Mouse (Mus musculus): ENCODE results near the gene Ugt1a6a. TPM values are rescaled to one million over a fixed set of nuclear protein-coding genes. Genes with fewer than 3 reads are reported as not detected.
"Not testable (repeated sequence)": the region's sequence is repeated elsewhere in the genome, so short reads cannot be mapped to it uniquely, and the experiment has no call there.

The Ugt1a6a gene
- polyA plus RNA-seq, 1 experiment from 2014 or later: 0.48 TPM

DNA sequence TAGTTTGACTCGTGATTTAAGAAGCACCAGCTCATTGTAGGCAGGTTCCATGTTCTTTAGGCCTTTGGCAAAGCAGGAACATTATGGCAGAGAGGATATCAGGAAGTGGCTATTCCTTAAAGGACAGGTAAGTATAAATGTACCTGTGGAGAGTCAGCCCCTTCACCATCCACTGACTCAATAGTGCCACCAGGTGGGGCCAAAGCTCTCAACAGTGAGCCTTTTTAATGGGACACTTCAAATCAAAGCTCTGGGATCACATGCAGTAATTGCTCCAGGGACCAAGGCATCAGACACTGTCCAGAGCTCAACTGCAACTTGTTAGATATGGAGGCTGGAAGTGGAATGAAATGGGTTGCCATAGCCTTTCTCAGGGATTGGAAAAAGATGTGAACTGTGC lies 13.1 kb upstream of the Ugt1a6a start:
- H3K9me3 ChIP-seq (replicated peaks; ENCODE audit: control insufficient read depth, low read length); H3K27ac ChIP-seq (replicated peaks; ENCODE audit: low read depth, low read length); H3K4me1 ChIP-seq (ENCODE audit: control insufficient read depth, insufficient read depth, low read length); H3K9ac ChIP-seq (replicated peaks; ENCODE audit: low read length); H3K36me3 ChIP-seq (replicated peaks; ENCODE audit: control insufficient read depth, insufficient read depth, low read depth, low read length); H3K27me3 ChIP-seq (ENCODE audit: control insufficient read depth, insufficient read depth, low read length); ATAC-seq (replicated peaks; ENCODE audit: insufficient number of reproducible peaks, low FRiP score, low TSS enrichment, low read depth); H3K4me2 ChIP-seq (ENCODE audit: low read depth, low read length); H3K4me3 ChIP-seq (ENCODE audit: low read depth, low read length): not testable (repeated sequence)
- WGBS: no CpG with 5 or more reads among the region's 1 CpGs
- peak; percentile 18 for DNase-seq (ENCODE audit: low spot score)

DNA sequence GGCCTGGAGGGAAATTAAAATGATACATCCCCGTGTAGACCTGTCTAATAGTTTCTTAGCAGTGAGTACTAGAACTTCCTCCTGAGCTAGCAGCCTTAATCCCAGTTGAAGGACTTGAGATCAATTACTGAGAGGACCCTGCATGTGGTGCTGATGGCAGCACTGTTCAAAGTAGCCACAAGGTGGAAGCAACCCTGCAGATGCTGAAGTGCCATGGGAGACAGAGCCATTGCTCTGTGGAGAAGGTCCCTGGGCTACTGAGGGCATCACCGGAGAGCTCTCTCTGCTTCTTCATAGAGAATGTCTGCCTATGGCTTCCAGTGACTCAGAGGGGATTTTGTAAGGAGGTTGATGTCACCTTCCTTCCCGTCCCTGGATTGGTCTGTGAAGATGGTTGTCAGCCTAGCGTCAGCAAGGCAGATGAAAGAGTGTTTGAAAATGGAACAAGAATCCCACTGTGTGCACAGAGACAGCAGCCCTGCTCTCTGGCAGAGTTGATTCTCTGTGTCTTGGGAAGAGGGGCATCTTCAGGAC lies 8.7 kb upstream of the Ugt1a6a start:
- H3K9ac ChIP-seq (replicated peaks; ENCODE audit: low read length); H3K4me2 ChIP-seq (ENCODE audit: low read depth, low read length); H3K36me3 ChIP-seq (replicated peaks; ENCODE audit: control insufficient read depth, insufficient read depth, low read depth, low read length); H3K27ac ChIP-seq (replicated peaks; ENCODE audit: low read depth, low read length); ATAC-seq (replicated peaks; ENCODE audit: insufficient number of reproducible peaks, low FRiP score, low TSS enrichment, low read depth); H3K4me1 ChIP-seq (ENCODE audit: control insufficient read depth, insufficient read depth, low read length); H3K9me3 ChIP-seq (replicated peaks; ENCODE audit: control insufficient read depth, low read length); DNase-seq (ENCODE audit: low spot score); H3K4me3 ChIP-seq (ENCODE audit: low read depth, low read length); H3K27me3 ChIP-seq (ENCODE audit: control insufficient read depth, insufficient read depth, low read length): not testable (repeated sequence)
- WGBS: 74% methylated on average over 4 of the region's 4 CpGs

DNA sequence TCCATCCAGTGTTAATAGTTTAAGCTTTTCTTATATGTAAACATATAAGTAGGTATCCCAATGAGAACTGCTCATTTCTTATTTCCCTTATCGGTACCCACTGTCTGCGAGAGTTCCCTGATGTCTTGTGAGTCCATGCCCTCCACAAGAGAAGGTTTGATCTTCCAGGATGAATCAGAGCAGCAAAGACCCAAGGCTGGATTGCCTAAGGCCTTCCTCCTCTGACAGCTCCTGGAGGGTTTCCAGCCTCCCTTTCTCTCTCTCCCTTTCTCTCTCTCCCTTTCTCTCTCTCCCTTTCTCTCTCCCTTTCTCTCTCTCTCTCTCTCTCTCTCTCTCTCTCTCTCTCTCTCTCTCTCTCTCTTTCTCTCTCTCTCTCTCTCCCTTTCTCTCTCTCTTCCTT lies 5.5 kb upstream of the Ugt1a6a start:
- DNase-seq (ENCODE audit: low spot score); H3K36me3 ChIP-seq (replicated peaks; ENCODE audit: control insufficient read depth, insufficient read depth, low read depth, low read length); H3K27me3 ChIP-seq (ENCODE audit: control insufficient read depth, insufficient read depth, low read length); ATAC-seq (replicated peaks; ENCODE audit: insufficient number of reproducible peaks, low FRiP score, low TSS enrichment, low read depth); H3K4me3 ChIP-seq (ENCODE audit: low read depth, low read length); H3K9ac ChIP-seq (replicated peaks; ENCODE audit: low read length); H3K4me2 ChIP-seq (ENCODE audit: low read depth, low read length); H3K4me1 ChIP-seq (ENCODE audit: control insufficient read depth, insufficient read depth, low read length); H3K27ac ChIP-seq (replicated peaks; ENCODE audit: low read depth, low read length); H3K9me3 ChIP-seq (replicated peaks; ENCODE audit: control insufficient read depth, low read length): not testable (repeated sequence)
- 77% methylated on average over 2 of the region's 2 CpGs for WGBS

DNA sequence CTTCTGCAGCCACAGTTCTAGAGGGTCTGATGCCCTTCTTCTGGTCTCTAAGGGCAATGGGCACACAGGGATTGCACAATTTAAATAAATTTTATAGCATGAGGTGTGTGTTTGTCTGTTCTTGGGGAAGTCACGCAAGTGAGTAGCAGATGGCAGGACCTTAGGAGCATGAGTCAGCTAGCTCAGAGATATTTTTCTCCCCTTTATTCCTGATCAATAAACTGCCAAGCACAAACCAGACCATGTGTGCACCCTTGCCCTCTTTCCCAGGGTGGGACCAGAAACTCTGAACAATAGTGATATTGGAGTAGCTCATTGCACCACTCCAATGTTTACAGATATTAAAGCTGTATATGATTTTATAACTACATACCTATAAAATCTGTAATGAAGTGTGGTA lies 4.4 kb upstream of the Ugt1a6a start:
- not testable (repeated sequence) for H3K36me3 ChIP-seq (replicated peaks; ENCODE audit: control insufficient read depth, insufficient read depth, low read depth, low read length); H3K9ac ChIP-seq (replicated peaks; ENCODE audit: low read length); H3K27me3 ChIP-seq (ENCODE audit: control insufficient read depth, insufficient read depth, low read length); ATAC-seq (replicated peaks; ENCODE audit: insufficient number of reproducible peaks, low FRiP score, low TSS enrichment, low read depth); DNase-seq (ENCODE audit: low spot score); H3K4me2 ChIP-seq (ENCODE audit: low read depth, low read length); H3K27ac ChIP-seq (replicated peaks; ENCODE audit: low read depth, low read length); H3K4me1 ChIP-seq (ENCODE audit: control insufficient read depth, insufficient read depth, low read length); H3K4me3 ChIP-seq (ENCODE audit: low read depth, low read length); H3K9me3 ChIP-seq (replicated peaks; ENCODE audit: control insufficient read depth, low read length)
- WGBS: 88% methylated on average over 1 of the region's 1 CpGs

DNA sequence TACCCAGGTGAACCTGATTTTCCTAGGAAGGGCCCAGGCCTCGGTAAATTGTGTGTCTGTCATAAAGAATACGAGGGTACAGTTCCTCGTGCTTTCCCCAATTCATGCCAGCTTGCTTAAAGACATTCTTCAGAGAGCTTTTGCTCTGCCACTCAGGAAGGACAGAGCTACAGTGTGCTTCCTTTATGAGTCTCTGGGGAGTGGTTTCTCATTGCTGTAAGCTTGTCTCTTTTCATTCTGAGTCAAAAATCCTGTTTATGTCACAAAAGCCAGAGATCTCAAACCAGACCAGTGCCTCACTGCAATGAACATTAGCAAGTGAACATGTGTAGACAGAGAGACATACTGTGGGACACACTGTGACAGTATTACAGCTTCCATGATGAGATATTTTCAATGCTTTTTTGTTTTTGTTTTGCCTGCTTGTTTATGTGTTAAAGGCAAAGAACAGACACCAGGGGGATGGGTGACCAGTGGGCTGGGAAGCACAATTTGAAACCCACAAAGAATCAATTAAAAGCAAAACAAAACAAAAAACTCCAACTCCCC lies 627 bp upstream of the Ugt1a6a start:
- H3K4me3 ChIP-seq (ENCODE audit: low read depth, low read length): no peak overlapping the region
- H3K4me1 ChIP-seq (ENCODE audit: control insufficient read depth, insufficient read depth, low read length): no peaks in the 10 kb centered on the region
- DNase-seq (ENCODE audit: low spot score) (no peak), ATAC-seq (replicated peaks; ENCODE audit: insufficient number of reproducible peaks, low FRiP score, low TSS enrichment, low read depth) (no peak)
- H3K27ac ChIP-seq (replicated peaks; ENCODE audit: low read depth, low read length): no peak overlapping the region
- H3K36me3 ChIP-seq (replicated peaks; ENCODE audit: control insufficient read depth, insufficient read depth, low read depth, low read length): no peaks in the 10 kb centered on the region
- H3K9me3 ChIP-seq (replicated peaks; ENCODE audit: control insufficient read depth, low read length): no peaks in the 10 kb centered on the region
- no peaks in the 10 kb centered on the region for H3K27me3 ChIP-seq (ENCODE audit: control insufficient read depth, insufficient read depth, low read length)
- 58% methylated on average over 3 of the region's 3 CpGs for WGBS
- H3K4me2 ChIP-seq (ENCODE audit: low read depth, low read length): no peak overlapping the region
- H3K9ac ChIP-seq (replicated peaks; ENCODE audit: low read length): no peak overlapping the region

DNA sequence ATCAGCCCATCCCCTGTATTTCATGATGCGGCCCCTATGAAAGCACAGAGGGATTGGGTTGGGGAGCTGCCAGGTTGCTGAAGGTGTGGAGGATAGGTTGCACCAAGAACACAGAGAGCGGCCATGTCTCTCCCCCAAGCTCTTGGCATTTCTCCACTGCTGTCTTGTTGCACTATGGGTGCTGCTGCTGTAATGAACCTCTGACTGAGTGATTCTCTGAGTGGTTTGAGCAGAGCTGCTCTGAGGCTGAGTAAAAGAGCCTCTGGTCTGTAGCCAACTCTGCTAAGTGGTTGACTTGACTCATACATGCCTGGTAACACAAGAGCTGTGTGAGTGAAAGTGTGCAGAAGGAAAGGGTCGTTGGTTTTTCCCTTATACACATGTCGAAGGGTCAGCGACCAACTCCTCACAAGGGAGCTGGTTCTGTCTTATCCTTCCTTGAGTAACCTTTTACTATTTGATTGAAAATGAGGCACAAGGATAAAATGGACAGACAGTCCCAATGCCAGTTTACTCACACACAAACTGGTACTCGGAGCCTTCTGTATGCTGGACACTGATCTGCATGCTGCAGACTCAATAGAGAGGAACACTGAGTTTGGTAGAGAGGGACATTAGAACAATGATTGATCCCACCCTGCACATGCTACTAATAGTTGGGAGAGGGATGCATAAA lies 758 bp downstream of the Ugt1a6a start:
- H3K27me3 ChIP-seq (ENCODE audit: control insufficient read depth, insufficient read depth, low read length): not testable (repeated sequence)

DNA sequence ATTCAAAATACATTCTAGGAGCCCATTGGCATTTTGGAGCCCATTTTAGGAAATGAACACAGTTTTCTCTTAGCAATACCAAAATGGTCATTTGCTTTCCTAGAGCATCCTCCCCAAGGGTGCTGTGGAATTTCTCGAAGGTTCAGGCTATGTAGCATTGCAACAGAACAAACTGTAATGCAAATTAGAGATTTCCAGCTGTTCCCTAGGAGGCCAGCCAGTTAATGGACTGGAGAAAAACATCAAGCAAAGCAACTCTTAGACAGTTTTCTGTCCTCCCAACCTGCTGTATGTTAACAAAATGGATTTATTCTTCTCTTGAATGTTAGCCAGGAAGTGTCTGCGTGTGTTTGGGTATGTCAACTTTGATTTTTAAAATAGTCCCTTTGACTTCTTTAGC lies 2.0 kb downstream of the Ugt1a6a start:
- Histone ChIP-seq H3K4me2 (ENCODE audit: low read depth, low read length) (no peak overlapping the region), H3K36me3 (replicated peaks; ENCODE audit: control insufficient read depth, insufficient read depth, low read depth, low read length) (no peaks in the 10 kb centered on the region), H3K4me3 (ENCODE audit: low read depth, low read length) (no peak overlapping the region), H3K27me3 (ENCODE audit: control insufficient read depth, insufficient read depth, low read length) (no peaks in the 10 kb centered on the region), H3K27ac (replicated peaks; ENCODE audit: low read depth, low read length) (no peak overlapping the region), H3K9me3 (replicated peaks; ENCODE audit: control insufficient read depth, low read length) (no peaks in the 10 kb centered on the region), H3K9ac (replicated peaks; ENCODE audit: low read length) (no peak overlapping the region), H3K4me1 (ENCODE audit: control insufficient read depth, insufficient read depth, low read length) (no peaks in the 10 kb centered on the region)
- ATAC-seq (replicated peaks; ENCODE audit: insufficient number of reproducible peaks, low FRiP score, low TSS enrichment, low read depth) (no peak), DNase-seq (ENCODE audit: low spot score) (no peak)
- 74% methylated on average over 2 of the region's 2 CpGs for WGBS

More for the DNA sequence above, 758 bp downstream of the Ugt1a6a start:
- not testable (repeated sequence) for DNase-seq (ENCODE audit: low spot score); H3K4me1 ChIP-seq (ENCODE audit: control insufficient read depth, insufficient read depth, low read length); H3K9ac ChIP-seq (replicated peaks; ENCODE audit: low read length); H3K36me3 ChIP-seq (replicated peaks; ENCODE audit: control insufficient read depth, insufficient read depth, low read depth, low read length); H3K4me2 ChIP-seq (ENCODE audit: low read depth, low read length); ATAC-seq (replicated peaks; ENCODE audit: insufficient number of reproducible peaks, low FRiP score, low TSS enrichment, low read depth); H3K27ac ChIP-seq (replicated peaks; ENCODE audit: low read depth, low read length); H3K9me3 ChIP-seq (replicated peaks; ENCODE audit: control insufficient read depth, low read length); H3K4me3 ChIP-seq (ENCODE audit: low read depth, low read length)
- 94% methylated on average over 5 of the region's 6 CpGs for WGBS

DNA sequence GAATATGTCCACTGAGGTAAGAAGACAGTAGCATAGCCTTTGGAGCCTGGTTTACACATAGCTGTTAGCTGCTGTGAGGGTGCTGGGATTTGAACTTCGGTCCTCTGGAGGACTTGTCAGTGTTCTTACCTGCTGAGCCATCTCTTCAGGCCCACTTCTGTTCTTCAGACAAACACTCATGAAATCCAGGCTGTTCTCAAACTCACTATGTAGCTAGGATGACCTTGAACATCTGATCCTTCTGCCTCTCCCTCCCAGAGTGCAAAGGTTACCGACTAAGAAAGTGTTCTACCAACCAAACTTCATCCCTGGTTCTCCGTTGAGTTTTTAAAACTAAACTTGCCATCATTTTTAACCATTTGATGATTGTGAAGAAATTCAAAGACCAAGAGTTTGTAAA lies 2.7 kb downstream of the Ugt1a6a start:
- 86% methylated on average over 3 of the region's 3 CpGs for WGBS
- Histone ChIP-seq H3K9ac (replicated peaks; ENCODE audit: low read length) (no peak overlapping the region), H3K9me3 (replicated peaks; ENCODE audit: control insufficient read depth, low read length) (no peaks in the 10 kb centered on the region), H3K4me1 (ENCODE audit: control insufficient read depth, insufficient read depth, low read length) (no peaks in the 10 kb centered on the region), H3K27ac (replicated peaks; ENCODE audit: low read depth, low read length) (no peak overlapping the region), H3K36me3 (replicated peaks; ENCODE audit: control insufficient read depth, insufficient read depth, low read depth, low read length) (no peaks in the 10 kb centered on the region), H3K27me3 (ENCODE audit: control insufficient read depth, insufficient read depth, low read length) (no peaks in the 10 kb centered on the region), H3K4me3 (ENCODE audit: low read depth, low read length) (no peak overlapping the region), H3K4me2 (ENCODE audit: low read depth, low read length) (no peak overlapping the region)
- ATAC-seq (replicated peaks; ENCODE audit: insufficient number of reproducible peaks, low FRiP score, low TSS enrichment, low read depth): no peak
- no peak for DNase-seq (ENCODE audit: low spot score)

Data from embryonic facial prominence, embryonic 11.5 days (tissue).